Mouse (Mus musculus): ENCODE measurements around the gene Sema3a. TPM values are rescaled to one million over a fixed set of nuclear protein-coding genes. Genes with fewer than 3 reads are reported as not detected.
A peak's percentile ranks its signal among the peaks of the same experiment; 100 is the strongest.

Gene Sema3a
- polyA plus RNA-seq, 1 experiment from 2014 or later, result 15.7 TPM

GRCm38 (mm10) chr5:13182186-13182585, 57.0 kb downstream of the Sema3a start:
- 91% methylated on average over 2 of the region's 2 CpGs for WGBS
- DNase-seq (ENCODE audit: extremely low spot score, low spot score), result no peak
- Histone ChIP-seq H3K36me3 (replicated peaks) (no peaks in the 10 kb centered on the region), H3K4me1 (no peaks in the 10 kb centered on the region), H3K27me3 (ENCODE audit: poor library complexity, severe bottlenecking) (no peaks in the 10 kb centered on the region), H3K9me3 (no peaks in the 10 kb centered on the region), H3K27ac (no peak overlapping the region), H3K4me3 (no peak overlapping the region)

DNA sequence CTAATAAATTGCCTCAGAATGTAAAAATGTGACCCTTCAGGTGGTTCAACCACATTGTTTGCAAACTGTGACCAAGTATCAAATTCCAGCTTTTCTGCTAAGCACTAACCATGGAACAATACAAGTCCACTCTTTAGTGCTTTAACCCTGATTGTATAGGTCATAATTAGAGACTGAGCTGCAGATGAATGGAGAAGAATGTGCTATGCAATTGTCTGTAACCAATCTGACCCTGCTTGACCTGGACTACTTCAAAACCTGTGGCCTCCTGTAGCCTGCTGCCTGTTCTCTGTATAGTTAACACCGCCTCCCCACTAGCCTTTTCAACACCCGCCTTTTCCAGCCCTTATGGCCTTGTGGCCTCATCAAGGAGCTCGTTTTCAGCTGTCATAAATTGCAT, 72.7 kb downstream of the Sema3a start:
- no peaks in the 10 kb centered on the region for H3K9me3 ChIP-seq
- DNase-seq (ENCODE audit: extremely low spot score, low spot score), result peak; percentile 28
- H3K4me1 ChIP-seq, result peaks cover 9% of the 10 kb centered on the region
- peaks cover 96% of the 10 kb centered on the region for H3K27me3 ChIP-seq (ENCODE audit: poor library complexity, severe bottlenecking)
- H3K4me3 ChIP-seq, result no peak overlapping the region
- WGBS, result 9% methylated on average over 3 of the region's 3 CpGs
- no peak overlapping the region for H3K27ac ChIP-seq
- no peaks in the 10 kb centered on the region for H3K36me3 ChIP-seq (replicated peaks)

- WGBS, result 74% methylated on average over 6 of the region's 6 CpGs
- no peak for DNase-seq (ENCODE audit: extremely low spot score, low spot score)
- Histone ChIP-seq H3K4me1 (peaks cover 9% of the 10 kb centered on the region), H3K4me3 (no peak overlapping the region), H3K27me3 (ENCODE audit: poor library complexity, severe bottlenecking) (peaks cover 94% of the 10 kb centered on the region), H3K36me3 (replicated peaks) (no peaks in the 10 kb centered on the region), H3K27ac (no peak overlapping the region), H3K9me3 (no peaks in the 10 kb centered on the region)
Measured at GRCm38 (mm10) chr5:13199709-13200108, 74.5 kb downstream of the Sema3a start.

DNA sequence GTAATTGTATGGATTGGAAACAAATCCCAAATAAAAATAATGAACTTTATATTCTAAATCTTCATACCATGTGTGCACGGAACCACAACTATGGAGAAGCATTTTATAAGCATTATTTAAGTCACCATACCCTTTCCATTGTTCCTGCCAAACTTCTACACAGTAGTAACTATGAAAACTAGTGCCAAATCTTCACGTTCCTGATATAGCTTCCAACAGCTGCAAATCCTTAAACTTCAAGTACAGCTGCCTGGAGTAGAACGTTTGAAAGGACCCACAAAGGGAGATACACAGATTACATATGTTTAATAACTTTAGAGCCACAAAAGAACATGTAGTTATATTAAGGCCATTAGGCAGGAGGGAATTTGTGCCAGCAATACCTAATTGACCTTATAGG, 130.1 kb downstream of the Sema3a start:
- Histone ChIP-seq H3K27me3 (ENCODE audit: poor library complexity, severe bottlenecking) (no peaks in the 10 kb centered on the region), H3K9me3 (no peaks in the 10 kb centered on the region), H3K27ac (no peak overlapping the region), H3K36me3 (replicated peaks) (no peaks in the 10 kb centered on the region), H3K4me3 (no peak overlapping the region), H3K4me1 (no peaks in the 10 kb centered on the region)
- DNase-seq (ENCODE audit: extremely low spot score, low spot score), result no peak
- 79% methylated on average over 3 of the region's 3 CpGs for WGBS

DNA sequence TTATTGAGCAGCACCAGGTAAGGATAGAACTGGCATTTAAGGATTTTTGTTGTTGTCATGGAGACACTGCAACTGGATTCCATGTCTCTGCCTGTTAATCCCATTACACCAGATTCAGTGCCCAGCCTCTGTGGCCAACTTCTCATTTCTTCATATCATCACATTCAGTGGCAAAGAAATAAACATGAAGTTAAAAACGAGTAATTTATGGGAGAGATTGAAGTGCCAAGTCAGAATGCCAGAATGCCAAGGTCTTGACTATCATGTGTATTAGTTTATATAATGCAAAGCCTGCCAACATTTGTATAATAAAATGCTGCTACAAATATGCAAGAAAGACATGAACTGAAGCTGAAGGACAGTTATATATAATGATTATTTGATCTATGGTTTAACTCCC, 131.1 kb downstream of the Sema3a start:
- no peaks in the 10 kb centered on the region for H3K4me1 ChIP-seq
- no peak overlapping the region for H3K4me3 ChIP-seq
- no peaks in the 10 kb centered on the region for H3K9me3 ChIP-seq
- WGBS, result 76% methylated on average over 1 of the region's 1 CpGs
- no peak overlapping the region for H3K27ac ChIP-seq
- no peaks in the 10 kb centered on the region for H3K27me3 ChIP-seq (ENCODE audit: poor library complexity, severe bottlenecking)
- H3K36me3 ChIP-seq (replicated peaks), result no peaks in the 10 kb centered on the region
- DNase-seq (ENCODE audit: extremely low spot score, low spot score), result no peak

DNA sequence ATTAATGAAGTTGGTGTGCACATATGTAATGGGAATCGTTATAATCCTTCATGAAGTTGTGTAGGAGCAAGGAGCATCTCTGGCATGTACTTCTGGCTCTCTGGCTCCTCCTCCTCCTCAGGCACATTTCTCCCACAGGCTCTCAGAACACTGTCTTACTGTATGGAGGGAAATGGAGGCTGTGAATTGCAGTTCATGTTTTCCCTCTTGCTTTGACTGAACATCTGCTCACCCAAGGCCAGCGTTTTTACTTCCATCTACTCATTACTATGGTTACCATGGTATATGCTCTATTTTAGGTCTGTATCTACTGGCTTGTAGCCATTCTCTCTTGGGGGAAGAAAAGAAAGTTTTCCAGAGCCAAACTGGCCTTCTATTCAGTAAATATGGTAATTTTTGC, 137.9 kb downstream of the Sema3a start:
- H3K4me1 ChIP-seq, result no peaks in the 10 kb centered on the region
- H3K9me3 ChIP-seq, result no peaks in the 10 kb centered on the region
- no peak for DNase-seq (ENCODE audit: extremely low spot score, low spot score)
- no peaks in the 10 kb centered on the region for H3K27me3 ChIP-seq (ENCODE audit: poor library complexity, severe bottlenecking)
- H3K27ac ChIP-seq, result no peak overlapping the region
- no peak overlapping the region for H3K4me3 ChIP-seq
- WGBS, result 87% methylated on average over 2 of the region's 2 CpGs
- no peaks in the 10 kb centered on the region for H3K36me3 ChIP-seq (replicated peaks)

DNA sequence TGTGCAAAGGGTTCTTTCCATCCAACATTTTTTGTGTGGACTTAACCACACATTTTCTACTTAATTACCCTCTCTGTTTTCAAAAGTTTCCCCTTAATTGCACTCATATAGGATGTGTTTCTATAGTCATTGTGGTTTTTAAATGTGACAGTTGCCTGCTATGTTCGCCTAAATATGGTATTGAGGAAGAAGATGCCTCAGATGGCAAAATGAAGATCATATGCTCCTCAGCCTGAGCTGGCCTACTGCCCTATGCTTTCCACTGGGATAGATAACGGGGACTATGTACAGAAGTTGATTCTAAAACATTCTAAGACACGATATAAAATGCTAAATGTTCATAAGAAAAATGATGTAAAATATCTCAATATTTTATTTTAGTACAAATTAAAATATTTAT, 138.3 kb downstream of the Sema3a start:
- H3K36me3 ChIP-seq (replicated peaks), result no peaks in the 10 kb centered on the region
- H3K4me1 ChIP-seq, result no peaks in the 10 kb centered on the region
- H3K9me3 ChIP-seq, result no peaks in the 10 kb centered on the region
- 84% methylated on average over 3 of the region's 3 CpGs for WGBS
- no peak overlapping the region for H3K4me3 ChIP-seq
- no peak for DNase-seq (ENCODE audit: extremely low spot score, low spot score)
- H3K27ac ChIP-seq, result no peak overlapping the region
- H3K27me3 ChIP-seq (ENCODE audit: poor library complexity, severe bottlenecking), result no peaks in the 10 kb centered on the region

DNA sequence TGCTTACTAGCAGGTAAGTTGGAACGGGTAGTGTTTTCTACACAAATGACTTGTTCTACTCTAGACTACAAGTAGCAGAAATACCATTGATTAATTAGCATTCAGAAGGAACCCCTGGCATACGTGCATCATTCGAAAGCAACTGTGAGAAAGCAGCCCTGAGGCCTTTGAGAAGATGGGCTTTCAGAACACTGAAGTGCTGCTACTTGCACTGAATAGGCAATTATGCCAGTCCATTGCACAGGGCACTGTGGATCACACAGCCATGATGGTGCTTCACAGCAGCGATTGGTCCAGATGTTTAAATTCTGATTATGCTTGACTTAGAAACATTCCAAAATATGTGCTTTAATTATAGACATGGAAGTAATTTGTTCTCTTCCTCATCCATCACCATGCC, 187.5 kb downstream of the Sema3a start:
- Histone ChIP-seq H3K4me3 (no peak overlapping the region), H3K4me1 (peaks cover 25% of the 10 kb centered on the region), H3K36me3 (replicated peaks) (no peaks in the 10 kb centered on the region), H3K27me3 (ENCODE audit: poor library complexity, severe bottlenecking) (peaks cover 87% of the 10 kb centered on the region), H3K27ac (no peak overlapping the region), H3K9me3 (peaks cover 2% of the 10 kb centered on the region; the same call in 1 of the 2 replicates)
- peak; percentile 48 for DNase-seq (ENCODE audit: extremely low spot score, low spot score)
- 24% methylated on average over 4 of the region's 4 CpGs for WGBS

DNA sequence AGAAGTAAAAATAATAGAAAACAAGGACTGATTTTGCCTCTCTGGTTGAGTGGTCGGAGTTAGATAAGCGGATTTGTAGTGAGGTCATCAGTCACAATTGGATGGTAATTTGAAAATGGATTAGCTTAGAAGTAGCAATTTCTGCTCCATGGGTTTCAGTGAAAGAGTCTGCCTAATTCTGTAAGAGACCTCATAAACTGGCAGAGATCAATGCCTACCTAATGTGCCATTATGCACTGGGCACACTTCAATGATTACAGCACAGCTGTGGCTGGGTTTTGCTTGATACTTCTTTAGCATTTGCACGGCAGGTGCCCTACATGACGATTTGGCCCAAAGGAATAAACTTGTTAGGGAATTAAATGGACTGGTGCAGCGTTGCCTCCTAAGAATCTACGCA, 188.8 kb downstream of the Sema3a start:
- H3K36me3 ChIP-seq (replicated peaks), result no peaks in the 10 kb centered on the region
- peak; percentile 31 for DNase-seq (ENCODE audit: extremely low spot score, low spot score)
- 14% methylated on average over 6 of the region's 6 CpGs for WGBS
- no peak overlapping the region for H3K27ac ChIP-seq
- H3K4me3 ChIP-seq, result no peak overlapping the region
- H3K4me1 ChIP-seq, result peaks cover 32% of the 10 kb centered on the region
- H3K27me3 ChIP-seq (ENCODE audit: poor library complexity, severe bottlenecking), result peaks cover 92% of the 10 kb centered on the region
- no peaks in the 10 kb centered on the region for H3K9me3 ChIP-seq

- Histone ChIP-seq H3K36me3 (replicated peaks) (no peaks in the 10 kb centered on the region), H3K27me3 (ENCODE audit: poor library complexity, severe bottlenecking) (peaks cover 85% of the 10 kb centered on the region), H3K27ac (no peak overlapping the region), H3K4me1 (peaks cover 25% of the 10 kb centered on the region), H3K4me3 (no peak overlapping the region), H3K9me3 (no peaks in the 10 kb centered on the region)
- WGBS, result 31% methylated on average over 5 of the region's 5 CpGs
- DNase-seq (ENCODE audit: extremely low spot score, low spot score), result no peak
Measured at GRCm38 (mm10) chr5:13318728-13319429, 193.7 kb downstream of the Sema3a start.

- Histone ChIP-seq H3K9me3 (no peaks in the 10 kb centered on the region), H3K27me3 (ENCODE audit: poor library complexity, severe bottlenecking) (peaks cover 78% of the 10 kb centered on the region), H3K36me3 (replicated peaks) (no peaks in the 10 kb centered on the region), H3K4me1 (peaks cover 20% of the 10 kb centered on the region), H3K27ac (no peak overlapping the region), H3K4me3 (no peak overlapping the region)
- no peak for DNase-seq (ENCODE audit: extremely low spot score, low spot score)
- 45% methylated on average over 3 of the region's 3 CpGs for WGBS
Measured at GRCm38 (mm10) chr5:13320138-13320537, 194.9 kb downstream of the Sema3a start.

- no peak overlapping the region for H3K4me3 ChIP-seq
- peaks cover 6% of the 10 kb centered on the region; the same call in 1 of the 2 replicates for H3K4me1 ChIP-seq
- no peak for DNase-seq (ENCODE audit: extremely low spot score, low spot score)
- no peaks in the 10 kb centered on the region for H3K9me3 ChIP-seq
- H3K27ac ChIP-seq, result no peak overlapping the region
- 69% methylated on average over 5 of the region's 5 CpGs for WGBS
- H3K36me3 ChIP-seq (replicated peaks), result no peaks in the 10 kb centered on the region
- H3K27me3 ChIP-seq (ENCODE audit: poor library complexity, severe bottlenecking), result peaks cover 19% of the 10 kb centered on the region
Measured at GRCm38 (mm10) chr5:13327281-13327680, 202.1 kb downstream of the Sema3a start.

DNA sequence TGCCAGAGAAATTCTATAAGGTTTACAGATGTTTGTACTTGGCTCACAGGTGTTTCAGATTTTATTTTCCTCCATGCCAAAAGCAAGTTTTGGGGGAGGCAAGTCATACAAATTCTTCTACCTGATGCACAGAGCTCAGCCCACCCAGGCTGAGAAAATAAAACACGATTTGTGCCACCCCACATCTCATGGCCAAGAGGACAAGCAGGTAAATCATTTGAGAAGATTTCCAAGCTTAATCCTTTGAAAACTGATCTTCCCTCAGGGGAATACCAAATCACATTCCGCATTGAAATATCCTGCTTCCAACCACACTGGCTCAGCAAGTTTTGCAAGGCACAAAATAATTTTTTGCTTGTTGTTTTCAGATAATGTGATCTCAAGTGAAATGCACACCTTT, 206.2 kb downstream of the Sema3a start:
- WGBS, result 55% methylated on average over 2 of the region's 2 CpGs
- DNase-seq (ENCODE audit: extremely low spot score, low spot score), result no peak
- H3K27ac ChIP-seq, result no peak overlapping the region
- 0 out of 2 replicates have a peak, but pooled peaks cover 3% of the 10 kb centered on the region for H3K27me3 ChIP-seq (ENCODE audit: poor library complexity, severe bottlenecking)
- H3K4me3 ChIP-seq, result no peak overlapping the region
- H3K36me3 ChIP-seq (replicated peaks), result no peaks in the 10 kb centered on the region
- H3K9me3 ChIP-seq, result no peaks in the 10 kb centered on the region
- H3K4me1 ChIP-seq, result peaks cover 6% of the 10 kb centered on the region; the same call in 1 of the 2 replicates

DNA sequence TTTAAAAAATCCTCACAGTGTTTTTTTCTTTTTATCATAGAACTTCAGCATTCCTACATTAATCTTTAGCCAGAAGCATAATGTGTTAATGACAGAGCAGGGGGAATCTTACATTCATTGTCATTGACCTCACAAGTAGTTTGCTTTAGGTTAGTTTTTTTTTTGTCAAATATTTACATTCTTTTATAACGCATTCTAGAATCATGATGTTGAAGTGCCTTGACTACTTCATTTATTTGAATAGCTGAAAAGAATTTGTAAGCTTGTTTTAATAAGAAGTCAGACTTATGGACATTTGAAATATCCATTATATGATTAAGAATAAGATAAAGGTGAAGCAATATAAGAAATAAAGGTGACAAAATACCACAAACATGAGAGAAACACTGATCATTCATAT, 212.5 kb downstream of the Sema3a start:
- 96% methylated on average over 1 of the region's 1 CpGs for WGBS
- Histone ChIP-seq H3K4me3 (no peak overlapping the region), H3K36me3 (replicated peaks) (no peaks in the 10 kb centered on the region), H3K9me3 (no peaks in the 10 kb centered on the region), H3K27ac (no peak overlapping the region), H3K27me3 (ENCODE audit: poor library complexity, severe bottlenecking) (no peaks in the 10 kb centered on the region), H3K4me1 (no peaks in the 10 kb centered on the region)
- no peak for DNase-seq (ENCODE audit: extremely low spot score, low spot score)
